Mouse (Mus musculus) ES-E14 (cell line): ENCODE data around the gene Cpvl.

Experiments used
- MAFK ChIP-seq: IDR thresholded peaks from 2 replicates; pipeline ENCODE4 v1.6.1; 2014; ENCODE audit warnings: mild to moderate bottlenecking, low read depth, low read length, inconsistent platforms; ENCODE audit not compliant: insufficient read depth
- ZNF384 ChIP-seq: IDR thresholded peaks from 2 replicates; pipeline ENCODE4 v1.6.1; 2012; ENCODE audit warnings: low read depth, low read length, inconsistent platforms

DNA sequence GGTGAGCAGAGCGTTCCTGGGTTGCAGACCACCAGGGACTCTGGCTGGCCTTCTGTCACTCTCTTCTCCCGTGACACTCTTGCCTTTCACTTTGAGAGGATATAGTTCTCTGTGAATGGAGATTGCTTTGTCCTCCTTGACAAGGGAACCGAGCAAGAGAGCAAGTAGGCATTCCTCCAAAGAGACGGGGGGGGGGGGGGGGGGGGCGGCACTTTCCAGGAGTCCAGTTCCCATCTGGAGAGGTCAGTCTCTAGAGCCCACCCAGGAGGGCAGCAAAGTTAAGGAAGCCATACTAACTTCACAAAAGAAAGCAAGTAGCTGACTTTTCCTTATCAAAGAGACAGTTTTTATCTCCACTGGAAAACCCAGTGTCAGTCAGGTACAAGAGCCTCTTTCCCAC lies 69.0 kb downstream of the Cpvl start:
- TF ChIP-seq ZNF384: no peak
- no peak for TF ChIP-seq MAFK
